Mouse (Mus musculus) urinary bladder, postnatal 14 days (tissue): ENCODE data around the gene Pard3b.

ENCODE experiments used
- DNase-seq: peaks from one replicate; pipeline ENCODE4 v3.0.0; 2021; ENCODE audit warnings: low spot score

Gene Pard3b

GRCm38 (mm10) chr1:62398261-62398660 is 759.6 kb downstream of the Pard3b start:
- DNase-seq: no peak

- no peak for DNase-seq
Observed at GRCm38 (mm10) chr1:62398738-62399137, 760.1 kb downstream of the Pard3b start.

- DNase-seq: no peak
Observed at GRCm38 (mm10) chr1:62405061-62405460, 766.4 kb downstream of the Pard3b start.

GRCm38 (mm10) chr1:62411368-62411767 is 772.7 kb downstream of the Pard3b start:
- no peak for DNase-seq

GRCm38 (mm10) chr1:62412019-62412418 is 773.4 kb downstream of the Pard3b start:
- DNase-seq: no peak

- no peak for DNase-seq
Observed at GRCm38 (mm10) chr1:62412988-62413387, 774.4 kb downstream of the Pard3b start.

- DNase-seq: no peak
Observed at GRCm38 (mm10) chr1:62414521-62414920, 775.9 kb downstream of the Pard3b start.

GRCm38 (mm10) chr1:62416627-62417374 is 778.2 kb downstream of the Pard3b start:
- no peak for DNase-seq

- DNase-seq: no peak
Observed at GRCm38 (mm10) chr1:62422896-62423650, 784.4 kb downstream of the Pard3b start.

GRCm38 (mm10) chr1:62425369-62425768 is 786.7 kb downstream of the Pard3b start:
- DNase-seq: no peak

- no peak for DNase-seq
Observed at GRCm38 (mm10) chr1:62428736-62429135, 790.1 kb downstream of the Pard3b start.

GRCm38 (mm10) chr1:62429333-62430182 is 790.9 kb downstream of the Pard3b start:
- no peak for DNase-seq

- DNase-seq: no peak
Observed at GRCm38 (mm10) chr1:62431054-62431453, 792.4 kb downstream of the Pard3b start.

- DNase-seq: no peak
Observed at GRCm38 (mm10) chr1:62433891-62434290, 795.3 kb downstream of the Pard3b start.

- no peak for DNase-seq
Observed at GRCm38 (mm10) chr1:62435844-62436243, 797.2 kb downstream of the Pard3b start.

GRCm38 (mm10) chr1:62436304-62436703 is 797.7 kb downstream of the Pard3b start:
- no peak for DNase-seq

- no peak for DNase-seq
Observed at GRCm38 (mm10) chr1:62437493-62437892, 798.9 kb downstream of the Pard3b start.

GRCm38 (mm10) chr1:62444406-62444805 is 805.8 kb downstream of the Pard3b start:
- no peak for DNase-seq

- DNase-seq: no peak
Observed at GRCm38 (mm10) chr1:62446818-62447217, 808.2 kb downstream of the Pard3b start.

GRCm38 (mm10) chr1:62449193-62449875 is 810.7 kb downstream of the Pard3b start:
- no peak for DNase-seq

GRCm38 (mm10) chr1:62465536-62465935 is 826.9 kb downstream of the Pard3b start:
- DNase-seq: no peak

GRCm38 (mm10) chr1:62466544-62466943 is 827.9 kb downstream of the Pard3b start:
- DNase-seq: no peak
